Mouse (Mus musculus) thymus, adult 2 months (tissue): ENCODE results near the gene 1700056E22Rik.

Source experiments
- CTCF ChIP-seq: fragments of 200-500 bp; IDR thresholded peaks from 2 replicates; pipeline ENCODE4 v1.5.1; 2012; ENCODE audit warnings: mild to moderate bottlenecking, control low read depth, low read length, moderate library complexity, borderline replicate concordance; ENCODE audit not compliant: control insufficient read depth, poor library complexity, insufficient read depth; ENCODE audit errors: extremely low read depth
- POLR2A ChIP-seq: fragments of 200-500 bp; IDR thresholded peaks from 2 replicates; pipeline ENCODE4 v1.6.1; 2012; ENCODE audit warnings: mild to moderate bottlenecking, low read length, control low read depth, moderate library complexity; ENCODE audit not compliant: control insufficient read depth, poor library complexity, insufficient read depth; ENCODE audit errors: extremely low read depth

GRCm38 (mm10) chr1:184027039-184027438 lies 7.1 kb downstream of the 1700056E22Rik start:
- TF ChIP-seq CTCF, result no peak
- no peak for TF ChIP-seq POLR2A
